Mouse (Mus musculus) Patski (cell line): ENCODE measurements around the gene Camta1. TPM values are rescaled to one million over a fixed set of nuclear protein-coding genes. Genes with fewer than 3 reads are reported as not detected.

Experiments used
- ATAC-seq: fragments of 100-300 bp; one replicate; pipeline ENCODE4 v1.8.0; 2021
- CTCF ChIA-PET: fragments of 350-600 bp; sonication (Branson Sonifier 250); formaldehyde crosslinking; loops from one replicate; lab custom pipeline; 2022; ENCODE audit warnings: inconsistent platforms; lab: Charles Lee
- POLR2A ChIA-PET: fragments of 350-600 bp; sonication (Branson Sonifier 250); formaldehyde crosslinking; loops from one replicate; lab custom pipeline; 2022; ENCODE audit warnings: antibody characterized with exemption, inconsistent platforms; lab: Charles Lee
- DNase-seq: peaks from one replicate; pipeline ENCODE4 v3.0.0-alpha.2; 2011; ENCODE audit warnings: low read depth, low spot score
- H3K27me3 ChIP-seq: fragments of 371-371 bp; one replicate; pipeline ENCODE4 v1.5.1; 2021
- CTCF ChIP-seq: fragments of 100-300 bp; IDR thresholded peaks from one replicate; pipeline ENCODE4 v1.5.1; 2021
- in situ Hi-C: fragments of 300-500 bp; cut with MboI; formaldehyde crosslinking; loops from 3 replicates; pipeline ENCODE4 v1.11.1; 2018; ENCODE audit warnings: low pct_unique_long_range_greater_than_20kb, mixed read lengths
- polyA plus RNA-seq: library from polyadenylated mRNA; unstranded; gene quantifications from one replicate; pipeline ENCODE4 v1.2.3, GENCODE M21; 2021

The Camta1 gene
- polyA plus RNA-seq, 1 experiment from 2014 or later = 28.0 TPM

DNA sequence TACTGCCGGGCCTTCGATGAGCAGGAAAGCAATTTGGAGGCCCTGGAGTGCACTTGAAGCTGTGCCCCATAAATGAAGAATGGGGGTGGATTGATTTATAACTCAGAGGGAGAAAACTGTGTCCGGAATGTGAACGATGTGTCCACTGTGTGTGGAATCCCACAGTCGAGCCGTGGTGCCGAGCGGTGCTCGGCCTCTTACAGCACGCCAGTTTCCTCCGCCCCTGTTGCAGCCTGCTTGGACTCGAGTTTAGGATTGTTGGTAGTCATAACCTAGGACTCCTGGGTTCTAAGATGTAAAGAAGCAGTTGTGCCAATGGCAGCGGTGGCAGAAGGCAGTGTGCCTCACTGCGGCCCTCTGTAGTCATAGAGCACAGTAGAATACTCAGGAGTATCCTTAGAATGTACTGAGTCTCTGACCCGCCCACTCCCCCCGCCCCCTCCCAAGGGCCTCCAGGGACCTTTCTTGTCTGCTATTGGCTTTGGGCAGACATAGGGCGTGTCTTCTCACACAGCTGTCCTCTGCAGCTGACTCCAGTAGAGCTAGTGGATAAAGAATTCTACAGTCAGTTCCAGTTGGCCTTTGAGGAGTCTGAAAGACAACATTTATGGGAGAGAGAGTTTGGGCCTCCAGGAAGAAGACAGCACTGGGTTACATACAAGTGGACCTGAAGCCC, 457.0 kb downstream of the Camta1 start:
- no peak for TF ChIP-seq CTCF
- DNase-seq (no peak), ATAC-seq (no peak)
- in situ Hi-C loops = loop anchor here (5.0 kb wide), 1 partner anchor 57 kb away; no protein-coding TSS in a partner anchor
- ChIA-PET CTCF (no interaction called here), POLR2A (no interaction called here)
- H3K27me3 ChIP-seq = no peaks in the 10 kb centered on the region

GRCm38 (mm10) chr4:151401685-151402397, 459.8 kb downstream of the Camta1 start:
- CTCF ChIA-PET = no interaction called here
- ATAC-seq = peak; percentile 72
- in situ Hi-C loops = loop anchor here (5.0 kb wide), 1 partner anchor 55 kb away; no protein-coding TSS in a partner anchor
- peak; percentile 70 for DNase-seq
- no peak for TF ChIP-seq CTCF
- no peaks in the 10 kb centered on the region for H3K27me3 ChIP-seq
- POLR2A ChIA-PET = interaction anchor here (0.6 kb wide), 1 partner anchor 831 kb away, joined by 3 read pairs; no protein-coding TSS in a partner anchor

GRCm38 (mm10) chr4:151396536-151396935, 465.1 kb downstream of the Camta1 start:
- CTCF ChIA-PET = no interaction called here
- ATAC-seq = no peak
- no peak for TF ChIP-seq CTCF

DNA sequence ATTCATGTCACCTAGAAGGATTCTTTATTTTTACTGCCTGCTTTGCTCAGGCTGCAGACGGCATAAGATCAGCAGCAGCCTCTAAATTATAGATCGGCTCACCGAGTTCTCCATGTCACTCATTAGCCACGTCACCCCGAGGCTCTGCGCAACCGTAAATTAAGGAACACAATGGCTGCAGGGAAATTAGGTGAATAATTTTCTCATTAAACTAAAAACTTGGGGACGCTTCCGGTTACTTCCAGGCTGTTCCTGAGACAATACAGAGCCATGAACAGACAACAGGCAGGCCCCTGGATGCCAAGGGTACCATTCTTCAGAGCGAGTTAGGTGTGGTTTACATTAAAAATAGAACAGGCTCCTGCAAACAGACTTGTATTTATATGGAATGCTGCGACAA, 472.3 kb downstream of the Camta1 start:
- H3K27me3 ChIP-seq = no peaks in the 10 kb centered on the region
- DNase-seq = no peak
- no peak for ATAC-seq
- POLR2A ChIA-PET = no interaction called here
- TF ChIP-seq CTCF = no peak
- in situ Hi-C loops = no loop called here
- CTCF ChIA-PET = no interaction called here

More at GRCm38 (mm10) chr4:151396536-151396935, 465.1 kb downstream of the Camta1 start:
- no peaks in the 10 kb centered on the region for H3K27me3 ChIP-seq
- no peak for DNase-seq
- in situ Hi-C loops = no loop called here
- POLR2A ChIA-PET = no interaction called here

DNA sequence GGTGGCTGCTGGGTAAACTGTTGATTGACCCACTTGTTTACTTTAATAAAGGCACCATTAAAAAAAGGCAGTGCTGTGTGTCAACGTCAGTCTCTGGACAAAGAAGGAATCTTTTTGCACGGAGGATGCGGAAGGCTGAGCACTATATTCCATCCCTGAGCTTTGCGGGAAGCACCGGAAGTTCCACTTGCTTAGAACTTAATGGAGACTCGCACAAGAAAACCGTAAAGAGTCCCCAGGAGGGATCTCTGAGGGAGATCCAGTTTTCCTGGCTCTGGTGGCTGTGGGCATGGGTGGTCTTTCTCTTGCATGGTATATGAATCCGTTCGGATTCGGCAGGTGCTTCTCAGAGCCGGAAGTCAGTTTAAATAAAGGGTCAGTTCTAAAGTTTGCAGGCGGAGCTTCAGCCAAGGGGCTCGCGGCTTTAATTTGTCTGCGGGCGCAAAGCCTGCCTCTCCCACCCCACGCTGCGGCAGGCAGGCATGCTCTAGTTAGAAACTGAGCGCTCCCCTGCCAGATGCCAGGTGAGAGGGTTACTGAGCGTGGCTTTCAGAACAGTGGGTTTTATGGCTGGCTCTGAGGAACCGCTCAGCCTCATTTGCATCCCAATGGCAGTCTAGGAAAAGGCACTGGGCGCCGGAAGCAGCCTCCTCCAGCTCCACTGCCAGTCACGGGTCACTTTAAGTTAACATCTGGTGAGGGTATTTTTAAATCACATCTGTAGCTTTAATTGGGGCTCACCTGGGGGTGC, 474.8 kb downstream of the Camta1 start:
- DNase-seq (no peak), ATAC-seq (no peak)
- CTCF ChIA-PET = no interaction called here
- in situ Hi-C loops = no loop called here
- no peaks in the 10 kb centered on the region for H3K27me3 ChIP-seq
- no peak for TF ChIP-seq CTCF
- POLR2A ChIA-PET = no interaction called here

- in situ Hi-C loops = no loop called here
- H3K27me3 ChIP-seq = no peaks in the 10 kb centered on the region
- ChIA-PET POLR2A (no interaction called here), CTCF (no interaction called here)
- DNase-seq (no peak), ATAC-seq (no peak)
- no peak for TF ChIP-seq CTCF
Observed at GRCm38 (mm10) chr4:151385985-151386700, 475.5 kb downstream of the Camta1 start.

DNA sequence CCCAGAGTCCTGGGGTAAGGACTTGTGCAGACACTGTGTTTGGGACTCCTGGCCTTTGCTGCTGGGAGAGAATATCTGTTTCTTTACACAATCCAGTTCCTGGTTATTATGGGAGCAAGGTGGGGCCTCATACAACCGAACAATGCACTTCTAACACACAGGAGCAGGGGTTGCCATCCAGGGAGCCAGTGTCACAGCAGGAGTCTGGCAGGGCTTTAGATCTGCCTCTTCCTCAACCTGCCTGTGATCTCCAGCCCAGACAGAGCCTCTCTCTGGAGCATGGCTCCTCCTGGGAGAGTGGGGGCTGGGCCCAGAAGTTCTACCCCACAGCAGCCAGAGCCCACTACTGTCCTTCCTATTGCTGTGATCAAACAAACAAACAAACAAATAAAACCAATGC, 483.9 kb downstream of the Camta1 start:
- TF ChIP-seq CTCF = no peak
- ChIA-PET CTCF (no interaction called here), POLR2A (no interaction called here)
- in situ Hi-C loops = no loop called here
- ATAC-seq = no peak
- DNase-seq = no peak
- H3K27me3 ChIP-seq = no peaks in the 10 kb centered on the region

DNA sequence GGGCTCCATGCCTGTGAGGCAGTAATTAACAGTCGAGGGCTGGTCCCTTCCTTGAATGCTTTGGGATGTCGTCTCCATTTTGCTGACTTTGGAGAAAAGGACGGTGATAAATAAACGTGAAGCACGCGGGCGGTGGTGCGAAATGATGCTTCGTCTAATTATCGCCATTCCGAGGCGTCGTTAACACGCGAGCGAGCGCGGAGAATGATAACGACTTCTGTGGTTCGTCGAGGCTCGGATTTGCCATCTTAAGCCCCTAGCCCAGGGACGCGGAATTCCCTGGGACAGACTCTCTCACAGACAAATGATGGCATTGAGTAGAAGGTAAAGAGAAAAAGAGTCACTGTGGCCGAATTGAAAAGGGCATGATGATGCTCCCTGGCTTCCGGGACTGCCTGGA, 485.4 kb downstream of the Camta1 start:
- in situ Hi-C loops = no loop called here
- CTCF ChIA-PET = no interaction called here
- no peak for TF ChIP-seq CTCF
- POLR2A ChIA-PET = no interaction called here
- no peaks in the 10 kb centered on the region for H3K27me3 ChIP-seq
- ATAC-seq = no peak
- no peak for DNase-seq

DNA sequence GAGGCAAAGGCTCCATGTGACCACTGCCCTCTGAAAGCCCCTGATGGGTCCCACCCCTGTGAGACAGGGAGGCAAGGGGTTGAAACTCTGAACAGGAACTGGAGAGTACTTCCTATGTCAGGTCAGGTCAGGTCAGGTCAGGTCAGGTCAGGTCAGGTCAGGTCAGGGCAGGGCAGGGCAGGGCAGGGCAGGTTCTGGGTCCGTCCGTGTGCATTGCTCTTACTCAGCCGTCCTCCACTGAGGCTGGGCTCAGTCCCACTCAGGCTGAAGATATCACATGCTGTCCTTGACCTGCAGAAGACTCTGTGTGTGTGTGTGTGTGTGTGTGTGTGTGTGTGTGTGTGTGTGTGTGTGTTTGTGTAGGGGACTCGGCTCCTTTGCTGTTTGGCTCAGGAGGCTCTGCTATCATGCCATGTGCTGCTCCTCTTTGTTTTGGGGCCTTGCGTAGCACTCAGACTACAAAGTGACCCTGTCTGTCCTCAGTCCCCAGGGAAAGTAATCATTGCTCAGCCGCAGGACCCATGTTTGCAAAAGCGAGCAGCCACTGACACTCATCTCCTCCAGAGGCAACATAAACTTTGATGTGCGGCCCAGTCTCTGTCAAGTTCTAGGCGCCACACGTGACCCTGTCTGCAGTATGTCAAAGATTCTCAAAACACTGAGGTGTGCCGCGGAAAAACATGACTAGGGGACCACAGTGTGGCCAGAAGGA, 488.7 kb downstream of the Camta1 start:
- ATAC-seq (no peak), DNase-seq (no peak)
- no peaks in the 10 kb centered on the region for H3K27me3 ChIP-seq
- TF ChIP-seq CTCF = no peak
- CTCF ChIA-PET = no interaction called here
- POLR2A ChIA-PET = no interaction called here
- in situ Hi-C loops = no loop called here
